Mouse (Mus musculus) midbrain, embryonic 15.5 days (tissue): Measurements from ENCODE around the gene Fcrla. TPM values are rescaled to one million over a fixed set of nuclear protein-coding genes. Genes with fewer than 3 reads are reported as not detected.

Experiments used
- ATAC-seq: fragments of 200-750 bp; cut with Nextera tagmentation; replicated peaks from 2 replicates; pipeline ENCODE4 v1.8.0; 2017; ENCODE audit warnings: moderate TSS enrichment
- H3K27ac ChIP-seq: fragments of 300-500 bp; sonication (generic); 2 replicates; pipeline ENCODE4 v1.5.1; 2015; ENCODE audit warnings: mild to moderate bottlenecking, inconsistent platforms
- H3K27me3 ChIP-seq: fragments of 300-500 bp; sonication (generic); replicated peaks from 2 replicates; pipeline ENCODE4 v1.6.1; 2015; ENCODE audit warnings: inconsistent platforms
- H3K36me3 ChIP-seq: fragments of 300-500 bp; sonication (generic); replicated peaks from 2 replicates; pipeline ENCODE4 v1.6.1; 2015; ENCODE audit warnings: inconsistent platforms
- H3K4me1 ChIP-seq: fragments of 300-500 bp; sonication (generic); 2 replicates; pipeline ENCODE4 v1.6.1; 2015; ENCODE audit warnings: inconsistent platforms
- H3K4me2 ChIP-seq: fragments of 300-500 bp; sonication (generic); 2 replicates; pipeline ENCODE4 v1.6.1; 2015; ENCODE audit warnings: inconsistent platforms, mild to moderate bottlenecking, moderate library complexity
- H3K4me3 ChIP-seq: fragments of 300-500 bp; sonication (generic); 2 replicates; pipeline ENCODE4 v1.5.1; 2015; ENCODE audit warnings: mild to moderate bottlenecking, inconsistent platforms
- H3K9ac ChIP-seq: fragments of 300-500 bp; sonication (generic); 2 replicates; pipeline ENCODE4 v1.6.1; 2015; ENCODE audit warnings: mild to moderate bottlenecking, inconsistent platforms
- H3K9me3 ChIP-seq: fragments of 300-500 bp; sonication (generic); 2 replicates; pipeline ENCODE4 v1.6.1; 2016; ENCODE audit warnings: inconsistent platforms
- WGBS: fragments of 180-500 bp; shearing (Covaris S2); methylation state at CpG from one replicate; pipeline ENCODE4 v1.1.7; 2015; ENCODE audit warnings: mixed read lengths; 5-methylcytosine and 5-hydroxymethylcytosine counted together
- polyA plus RNA-seq: library from polyadenylated mRNA; unstranded; fragments of >200 nt; fragmentation: Nextera tagmentation; extraction: Ambion mirVana; gene quantifications from 2 replicates; pipeline ENCODE4 v1.2.1, GENCODE M21; 2015

Gene Fcrla
- polyA plus RNA-seq, 1 experiment from 2014 or later, result not detected

GRCm38 (mm10) chr1:170876906-170877305 is 50.5 kb downstream of the Fcrla start:
- no peak overlapping the region for H3K27ac ChIP-seq
- no peak overlapping the region for H3K9ac ChIP-seq
- WGBS, result 96% methylated on average over 5 of the region's 5 CpGs
- H3K9me3 ChIP-seq, result no peaks in the 10 kb centered on the region
- H3K4me3 ChIP-seq, result no peak overlapping the region
- peaks cover 28% of the 10 kb centered on the region; the same call in 1 of the 2 replicates for H3K36me3 ChIP-seq
- no peaks in the 10 kb centered on the region for H3K4me1 ChIP-seq
- no peak overlapping the region for H3K4me2 ChIP-seq
- no peak for ATAC-seq
- no peaks in the 10 kb centered on the region for H3K27me3 ChIP-seq

- Histone ChIP-seq H3K9ac (no peak overlapping the region), H3K27me3 (no peaks in the 10 kb centered on the region), H3K27ac (no peak overlapping the region), H3K4me3 (no peak overlapping the region), H3K4me1 (no peaks in the 10 kb centered on the region), H3K9me3 (no peaks in the 10 kb centered on the region), H3K36me3 (peaks cover 33% of the 10 kb centered on the region), H3K4me2 (no peak overlapping the region)
- no peak for ATAC-seq
- 88% methylated on average over 3 of the region's 3 CpGs for WGBS
These were observed 51.7 kb downstream of the Fcrla start for GRCm38 (mm10) chr1:170875676-170876075.

GRCm38 (mm10) chr1:170871961-170872360 is 55.4 kb downstream of the Fcrla start:
- H3K9ac ChIP-seq, result no peak overlapping the region
- H3K27ac ChIP-seq, result no peak overlapping the region
- H3K36me3 ChIP-seq, result peaks cover 18% of the 10 kb centered on the region
- H3K9me3 ChIP-seq, result no peaks in the 10 kb centered on the region
- no peaks in the 10 kb centered on the region for H3K27me3 ChIP-seq
- H3K4me1 ChIP-seq, result peaks cover 2% of the 10 kb centered on the region
- WGBS, result 96% methylated on average over 2 of the region's 2 CpGs
- H3K4me2 ChIP-seq, result no peak overlapping the region
- H3K4me3 ChIP-seq, result no peak overlapping the region
- no peak for ATAC-seq

GRCm38 (mm10) chr1:170871402-170871801 is 56.0 kb downstream of the Fcrla start:
- WGBS, result 89% methylated on average over 6 of the region's 6 CpGs
- peaks cover 8% of the 10 kb centered on the region for H3K4me1 ChIP-seq
- H3K27me3 ChIP-seq, result no peaks in the 10 kb centered on the region
- no peak for ATAC-seq
- H3K9ac ChIP-seq, result no peak overlapping the region
- no peaks in the 10 kb centered on the region for H3K9me3 ChIP-seq
- peaks cover 15% of the 10 kb centered on the region for H3K36me3 ChIP-seq
- no peak overlapping the region for H3K27ac ChIP-seq
- H3K4me2 ChIP-seq, result no peak overlapping the region
- H3K4me3 ChIP-seq, result no peak overlapping the region

GRCm38 (mm10) chr1:170868905-170869283 is 58.5 kb downstream of the Fcrla start:
- H3K9me3 ChIP-seq, result no peaks in the 10 kb centered on the region
- H3K4me2 ChIP-seq, result peak overlapping the region; percentile 68
- 15% methylated on average over 14 of the region's 14 CpGs for WGBS
- peak; percentile 48 for ATAC-seq
- H3K27ac ChIP-seq, result peak overlapping the region; percentile 69; the same call in 1 of the 2 replicates
- H3K4me3 ChIP-seq, result peak overlapping the region; percentile 72
- peaks cover 14% of the 10 kb centered on the region for H3K4me1 ChIP-seq
- H3K27me3 ChIP-seq, result no peaks in the 10 kb centered on the region
- H3K36me3 ChIP-seq, result peaks cover 5% of the 10 kb centered on the region
- H3K9ac ChIP-seq, result peak overlapping the region; percentile 55

- WGBS, result under 1% methylated on average over 33 of the region's 33 CpGs
- Histone ChIP-seq H3K9ac (peak overlapping the region; percentile 77), H3K9me3 (no peaks in the 10 kb centered on the region), H3K4me1 (peaks cover 14% of the 10 kb centered on the region), H3K4me2 (peak overlapping the region; percentile 68), H3K27me3 (no peaks in the 10 kb centered on the region), H3K4me3 (peak overlapping the region; percentile 72), H3K27ac (peak overlapping the region; percentile 69; the same call in 1 of the 2 replicates), H3K36me3 (peaks cover 5% of the 10 kb centered on the region)
- peak; percentile 93 for ATAC-seq
These were observed 59.1 kb downstream of the Fcrla start for GRCm38 (mm10) chr1:170868107-170868904.

- peak within 1 kb of the TSS; percentile 68 for H3K4me2 ChIP-seq
- H3K9ac ChIP-seq, result peak within 1 kb of the TSS; percentile 77
- H3K4me3 ChIP-seq, result peak within 1 kb of the TSS; percentile 72
- peak within 1 kb of the TSS; percentile 86 for H3K27ac ChIP-seq
- H3K9me3 ChIP-seq, result no peaks in the 10 kb centered on the region
- H3K27me3 ChIP-seq, result no peaks in the 10 kb centered on the region
- H3K4me1 ChIP-seq, result peaks cover 14% of the 10 kb centered on the region
- under 1% methylated on average over 25 of the region's 25 CpGs for WGBS
- peak; percentile 84 for ATAC-seq
- peaks cover 5% of the 10 kb centered on the region for H3K36me3 ChIP-seq
These were observed 59.7 kb downstream of the Fcrla start, which contains the start of gene Atf6 for GRCm38 (mm10) chr1:170867691-170868105. Atf6 (minus strand) TSS chr1:170867771.

Other genes with a start within 250 kb of the Fcrla start
- gene Atf6, start 59.8 kb downstream of the Fcrla start, polyA plus RNA-seq, result 7.7 and 8.3 TPM in 2 replicates
- gene Gm26620, start 42.5 kb downstream of the Fcrla start, polyA plus RNA-seq, result 0.49 and 0.76 TPM in 2 replicates
- 42.2 and 54.0 TPM in 2 replicates for gene Dusp12, start 42.0 kb downstream of the Fcrla start, polyA plus RNA-seq
- 0.65 and 0.97 TPM in 2 replicates for gene Fcrlb, start 14.6 kb downstream of the Fcrla start, polyA plus RNA-seq
- 1.8 and 1.9 TPM in 2 replicates for gene Fcgr2b, start 49.0 kb upstream of the Fcrla start, polyA plus RNA-seq
- 0.53 and 0.54 TPM in 2 replicates for gene Fcgr4, start 91.3 kb upstream of the Fcrla start, polyA plus RNA-seq
- gene Fcgr3, start 137.4 kb upstream of the Fcrla start, polyA plus RNA-seq, result 10.7 and 11.7 TPM in 2 replicates
- 6.5 and 9.0 TPM in 2 replicates for gene Cfap126, start 186.3 kb upstream of the Fcrla start, polyA plus RNA-seq
- gene Sdhc, start 223.0 kb upstream of the Fcrla start, polyA plus RNA-seq, result 286 and 289 TPM in 2 replicates
- 0.24 and 0.37 TPM in 2 replicates for gene Mpz, start 223.1 kb upstream of the Fcrla start, polyA plus RNA-seq